Mouse (Mus musculus): ENCODE results near the gene Kcna6.

DNA sequence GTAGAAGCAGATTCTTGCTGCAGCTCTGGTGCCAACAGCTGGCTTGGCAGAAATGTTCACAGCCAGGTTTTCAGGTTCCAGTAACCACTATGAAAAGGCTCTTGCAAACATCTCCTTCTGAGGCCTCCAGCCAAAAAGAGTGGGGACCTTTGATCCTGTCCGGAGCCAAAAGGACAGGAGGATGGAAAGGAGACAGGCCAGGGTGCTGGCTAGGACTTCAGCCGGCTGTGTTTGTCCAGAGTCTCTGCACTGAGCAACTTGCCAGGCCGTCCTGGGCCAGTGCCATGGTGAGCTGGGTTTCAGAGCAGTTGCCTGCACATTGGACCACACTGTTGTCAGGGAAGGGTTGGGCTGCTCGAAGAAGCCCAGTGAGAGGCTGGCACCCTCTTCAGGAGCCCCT is 31.9 kb upstream of the Kcna6 start:
- TF ChIP-seq CTCF (IDR thresholded peaks at IDR 0.05; ENCODE audit: extremely low read depth, insufficient read depth, insufficient read length, insufficient replicate concordance), result no peak
- no peak for TF ChIP-seq POLR2A (IDR thresholded peaks at IDR 0.05; ENCODE audit: low read depth, low read length)
